Mouse (Mus musculus): ENCODE measurements around the gene Clstn3.

- no peak for TF ChIP-seq TAL1 (IDR thresholded peaks at IDR 0.05; ENCODE audit: low read length)
- no peak for TF ChIP-seq GATA1 (IDR thresholded peaks at IDR 0.05; ENCODE audit: low read length)
Measured at GRCm38 (mm10) chr6:124476216-124476615, 11.6 kb upstream of the Clstn3 start.
